Mouse (Mus musculus) ZHBTc4 (cell line): Measurements from ENCODE around the gene Iqsec3.
A peak's percentile ranks its signal among the peaks of the same experiment; 100 is the strongest.

ENCODE experiments used
- DNase-seq: peaks from one replicate; pipeline ENCODE4 v3.0.0-alpha.2; 2011; ENCODE audit warnings: low read depth, low spot score

The Iqsec3 gene

DNA sequence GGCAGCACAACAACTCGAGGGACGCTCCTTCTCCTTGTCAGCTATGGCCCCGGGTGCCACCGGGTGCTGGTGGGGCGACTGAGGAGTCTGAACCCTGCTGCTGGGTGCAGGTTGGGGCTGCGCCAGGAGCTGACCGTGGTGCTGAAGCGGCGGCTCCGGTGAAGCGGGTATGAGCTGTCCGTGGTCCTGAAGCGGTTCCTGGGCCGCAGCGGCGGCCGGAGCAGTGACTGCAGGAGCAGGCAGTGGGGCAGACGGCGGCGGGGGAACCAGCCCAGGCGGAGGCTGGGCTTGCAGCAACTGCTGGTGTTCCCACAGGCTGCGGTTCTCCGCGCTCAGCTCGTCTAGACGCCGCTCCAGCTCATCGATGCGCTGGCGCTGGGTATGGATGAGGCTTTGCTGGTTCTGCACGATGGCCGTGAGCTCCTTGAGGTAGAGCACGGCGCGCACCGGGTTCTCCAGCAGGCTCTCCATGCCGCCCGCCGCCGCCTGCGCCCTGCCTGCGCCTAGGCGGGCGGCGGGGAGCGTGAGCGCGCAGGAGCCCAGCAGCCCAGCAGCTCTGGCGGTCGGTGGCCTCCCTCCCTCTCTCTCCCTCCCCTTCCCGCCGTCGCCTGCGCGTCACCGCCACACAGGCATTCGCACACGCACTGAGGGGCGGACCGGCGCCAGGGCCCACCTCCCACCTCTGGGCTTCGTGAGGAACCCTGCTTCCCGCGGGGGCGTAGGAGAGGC lies at the start of gene Iqsec3:
Gene Iqsec3, minus strand, starts transcription at position 586 of the 729 bp plus-strand sequence.
- DNase-seq, result peak; percentile 94

DNA sequence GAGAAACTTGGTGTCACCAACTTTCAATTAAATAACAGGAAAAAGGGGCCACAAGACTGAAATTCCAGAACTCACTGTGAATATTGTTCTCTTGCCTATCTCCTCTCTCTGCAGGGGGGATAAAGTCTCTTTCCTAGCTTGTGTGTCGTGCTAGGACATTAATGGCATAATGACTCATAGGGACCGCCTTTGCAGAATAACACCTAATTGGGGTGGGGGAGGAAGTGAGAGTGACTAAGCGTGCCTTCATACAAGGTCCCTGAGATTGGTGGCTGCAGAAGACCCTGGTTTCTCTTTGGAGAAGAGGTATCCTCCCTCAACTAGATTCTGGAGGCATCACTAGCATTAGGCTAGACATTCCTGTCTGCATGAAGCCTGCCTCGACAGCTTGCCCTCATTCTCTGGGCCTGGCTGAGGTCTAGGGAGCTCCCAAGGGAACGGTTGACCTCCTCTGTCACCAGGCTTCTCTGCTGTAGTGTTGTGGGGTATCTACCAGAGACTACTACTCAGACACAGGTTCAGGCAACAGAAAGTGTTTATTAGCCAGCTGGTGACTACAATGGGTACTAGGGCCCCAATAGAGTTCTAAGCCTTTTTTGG lies 48.7 kb upstream of the Iqsec3 start:
- no peak for DNase-seq

DNA sequence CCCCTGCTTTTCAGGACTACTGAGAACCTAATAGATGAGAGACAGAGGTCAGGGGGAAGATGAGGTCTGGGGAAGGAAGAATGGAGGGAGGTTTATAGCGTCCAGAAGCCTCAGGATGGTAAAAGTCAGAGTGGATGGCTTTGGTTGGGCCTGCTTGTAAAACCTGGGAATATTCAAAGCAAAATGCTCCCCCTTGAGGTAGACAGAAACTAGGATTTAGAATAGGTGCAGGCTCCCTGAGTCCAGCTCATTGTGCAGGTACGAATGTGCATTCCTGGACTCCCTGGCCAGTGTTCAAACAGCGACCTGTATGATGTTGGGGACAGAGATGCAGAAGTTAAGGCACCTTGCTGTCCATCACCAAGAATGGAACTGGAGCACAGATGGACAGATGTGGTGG lies 47.6 kb upstream of the Iqsec3 start:
- DNase-seq, result no peak

DNA sequence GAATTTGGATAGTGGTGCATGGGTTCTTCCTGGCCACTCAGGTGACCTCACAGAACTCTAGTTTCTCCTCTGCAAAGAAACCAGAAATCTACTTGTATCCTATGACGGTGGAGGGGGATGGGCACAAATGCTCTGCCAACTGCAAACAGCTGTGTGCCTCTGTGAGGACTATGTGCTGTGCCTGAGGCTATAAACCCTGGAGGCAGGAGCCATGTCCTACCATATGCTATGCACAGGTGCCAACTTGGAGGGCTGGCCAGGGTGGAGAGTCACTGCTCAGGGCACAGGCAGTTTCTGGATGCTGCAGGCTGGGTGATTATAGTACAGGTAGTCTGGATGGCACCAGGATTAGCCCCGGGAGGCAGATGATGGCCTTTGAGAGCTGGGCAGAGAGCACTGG lies 46.4 kb upstream of the Iqsec3 start:
- no peak for DNase-seq

DNA sequence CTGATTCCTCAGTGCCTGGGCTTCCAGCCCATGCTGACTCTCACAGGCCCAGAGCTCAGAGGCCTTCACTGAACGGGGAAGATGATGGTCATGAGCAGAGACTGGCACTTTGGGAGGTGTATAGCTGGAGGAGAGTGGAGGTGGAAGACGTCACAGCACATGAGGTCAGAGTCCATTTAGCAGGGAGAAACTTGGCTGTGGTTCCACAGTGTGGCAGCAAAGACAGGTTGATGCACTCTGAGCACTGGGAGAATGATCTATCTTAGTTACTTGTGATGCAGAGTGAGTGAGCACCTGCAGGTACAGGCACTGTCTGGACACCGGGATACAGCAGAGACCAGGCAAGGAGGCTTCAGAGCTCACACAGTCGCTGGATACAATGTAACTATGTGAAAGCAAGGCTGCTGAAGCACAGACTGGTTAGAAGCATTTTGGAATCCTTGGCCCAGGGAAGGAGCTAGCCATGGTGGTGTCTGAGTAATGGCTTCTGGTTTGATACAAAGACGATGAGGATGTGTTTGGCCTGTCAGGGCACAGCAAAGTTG lies 45.9 kb upstream of the Iqsec3 start:
- DNase-seq, result no peak

- DNase-seq, result no peak
Observed at GRCm38 (mm10) chr6:121517726-121518125, 44.2 kb upstream of the Iqsec3 start.

- no peak for DNase-seq
Observed at GRCm38 (mm10) chr6:121510381-121510780, 36.9 kb upstream of the Iqsec3 start.

- no peak for DNase-seq
Observed at GRCm38 (mm10) chr6:121509871-121510270, 36.4 kb upstream of the Iqsec3 start.

DNA sequence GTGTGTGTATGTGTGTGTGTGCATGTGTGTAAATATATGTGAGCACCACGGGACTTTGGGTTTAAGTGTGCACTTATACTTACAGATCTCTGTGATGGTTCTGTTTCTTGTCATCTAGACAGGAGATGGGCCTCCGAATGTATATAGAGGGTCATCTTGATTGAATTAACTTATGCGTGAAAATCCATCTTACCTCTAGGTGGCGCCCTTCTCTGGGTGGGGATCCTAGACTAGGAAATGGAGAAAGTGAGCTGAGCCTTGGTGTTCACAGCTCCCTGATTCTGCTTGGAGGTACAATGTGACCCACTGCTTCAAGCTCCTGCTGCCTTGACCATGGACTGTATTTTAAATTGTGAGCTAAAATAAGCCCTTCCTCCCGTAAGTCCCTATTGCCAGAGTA lies 34.8 kb upstream of the Iqsec3 start:
- peak; percentile 71 for DNase-seq

DNA sequence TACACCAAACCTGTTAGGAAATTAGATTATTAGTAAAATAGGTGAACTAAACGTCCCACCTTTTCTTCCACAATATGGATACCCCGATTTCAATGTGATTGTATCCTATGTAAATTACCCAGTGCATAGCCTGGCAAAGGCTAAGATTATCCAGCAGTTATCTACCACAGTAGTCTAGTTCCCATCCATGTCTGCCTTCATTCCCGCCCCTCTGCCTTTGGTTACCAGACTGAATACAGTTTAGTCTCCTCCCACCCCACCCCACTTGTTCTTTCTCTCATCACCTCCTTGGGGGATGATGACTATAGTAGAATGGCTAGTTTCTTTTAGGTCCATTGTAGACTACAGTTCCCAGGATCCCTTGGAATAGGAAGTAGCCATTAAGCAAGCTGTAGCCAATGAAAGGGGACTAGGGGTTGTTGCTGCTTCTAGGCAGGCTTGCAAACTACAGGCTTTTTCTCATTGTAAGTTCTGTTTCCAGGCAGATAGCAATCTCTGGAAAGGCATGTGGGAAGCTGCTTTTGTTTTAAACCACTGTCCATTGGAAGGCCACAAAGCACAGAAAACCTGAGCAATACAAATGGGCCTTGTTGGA lies 27.7 kb upstream of the Iqsec3 start:
- no peak for DNase-seq

- no peak for DNase-seq
Observed at GRCm38 (mm10) chr6:121499856-121500255, 26.4 kb upstream of the Iqsec3 start.

DNA sequence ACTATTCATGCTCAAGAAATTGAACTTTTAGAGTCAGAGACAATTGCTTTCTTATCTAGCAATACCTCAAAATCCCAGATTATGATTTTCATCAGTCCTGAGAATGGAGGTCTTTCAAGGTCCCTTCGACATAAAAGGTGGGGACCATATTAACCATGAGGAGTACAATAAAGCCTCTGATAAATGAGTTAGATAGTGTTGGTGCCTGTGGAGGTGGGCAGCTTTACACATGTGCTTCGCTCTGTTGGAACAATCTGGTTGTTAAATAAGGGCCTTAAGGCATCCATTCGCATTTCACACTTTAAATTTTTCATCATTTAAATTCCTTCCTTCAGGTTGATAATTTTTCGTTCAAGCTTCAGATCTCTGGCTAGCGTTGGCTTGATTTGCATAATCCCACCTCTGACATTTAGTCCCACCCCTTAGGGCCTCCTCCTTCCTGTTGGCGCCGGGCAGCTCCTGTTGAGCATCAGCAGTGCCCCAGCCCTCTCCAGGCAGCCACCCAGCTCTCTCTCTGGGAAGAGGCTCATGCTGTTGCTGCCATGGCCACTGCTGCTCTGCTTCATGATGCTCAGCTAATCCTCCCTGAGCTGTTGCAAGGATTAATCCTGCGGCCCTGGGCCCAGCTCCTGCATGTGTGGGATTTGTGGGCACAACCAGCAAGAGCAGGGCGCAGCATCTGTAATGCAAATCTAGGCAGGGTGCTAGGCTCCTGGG lies 25.5 kb upstream of the Iqsec3 start:
- peak; percentile 14 for DNase-seq

GRCm38 (mm10) chr6:121495606-121496005 lies 22.1 kb upstream of the Iqsec3 start:
- no peak for DNase-seq

DNA sequence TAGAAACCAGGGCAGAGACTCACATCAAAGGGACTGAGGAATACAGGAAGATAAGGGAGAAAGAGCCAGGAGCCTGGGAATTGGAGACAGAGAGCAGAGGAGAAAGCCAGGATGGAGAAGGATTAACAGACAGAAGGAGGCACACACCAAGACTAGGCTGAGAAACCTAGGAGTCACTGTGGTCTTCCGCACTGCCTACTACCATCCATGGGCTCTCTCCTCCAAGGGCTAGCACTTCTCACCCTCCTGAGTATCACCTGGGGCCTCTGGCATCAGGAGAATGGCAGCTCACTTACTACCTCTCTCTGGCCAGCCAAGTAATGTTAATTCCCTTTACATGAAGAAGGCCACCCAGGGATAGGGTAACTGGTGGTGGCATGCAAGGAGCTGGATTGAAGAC lies 21.5 kb upstream of the Iqsec3 start:
- no peak for DNase-seq

DNA sequence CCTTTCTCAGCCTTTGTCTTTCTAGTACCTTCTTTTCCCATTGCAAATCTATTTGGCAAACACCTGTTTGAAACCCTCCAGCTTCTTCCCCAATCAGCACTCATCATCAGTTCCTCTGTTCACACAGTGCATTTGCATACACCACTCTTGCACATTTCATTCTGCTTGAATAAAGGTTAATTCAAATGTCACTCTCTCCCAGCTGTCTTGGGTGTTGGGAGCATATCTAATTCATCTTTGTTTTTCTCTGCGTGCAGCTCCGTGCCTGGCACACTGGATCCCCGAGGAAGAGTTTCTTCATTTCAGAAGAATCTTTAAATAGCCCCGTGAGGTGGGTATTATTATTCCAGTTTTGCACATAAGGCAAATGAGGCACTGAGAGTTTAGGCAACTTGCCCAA lies 20.8 kb upstream of the Iqsec3 start:
- no peak for DNase-seq

DNA sequence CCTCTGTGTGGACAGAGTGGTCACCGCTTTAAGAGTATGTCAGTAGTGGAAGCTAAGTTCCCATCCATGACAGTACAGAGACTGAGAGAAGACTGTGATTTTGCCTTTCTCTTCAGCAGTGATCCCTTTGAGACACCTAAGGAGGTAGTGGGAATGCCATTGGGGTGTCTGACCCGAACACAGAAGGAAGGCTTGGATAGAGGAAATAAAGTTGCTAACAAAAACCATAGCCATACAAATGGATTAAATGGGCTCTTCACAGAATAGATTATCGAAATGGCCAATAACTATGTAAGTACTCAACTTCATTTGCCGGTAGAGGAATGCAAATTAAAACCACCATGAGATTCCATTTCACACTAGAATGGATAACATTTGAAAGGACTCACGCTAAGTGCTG lies 17.9 kb upstream of the Iqsec3 start:
- no peak for DNase-seq

- no peak for DNase-seq
Observed at GRCm38 (mm10) chr6:121472273-121472672, 1.2 kb downstream of the Iqsec3 start.

GRCm38 (mm10) chr6:121468235-121468634 lies 5.2 kb downstream of the Iqsec3 start:
- DNase-seq, result no peak

GRCm38 (mm10) chr6:121462628-121463340 lies 10.7 kb downstream of the Iqsec3 start:
- peak; percentile 20 for DNase-seq

- no peak for DNase-seq
Observed at GRCm38 (mm10) chr6:121457381-121457780, 16.1 kb downstream of the Iqsec3 start.

DNA sequence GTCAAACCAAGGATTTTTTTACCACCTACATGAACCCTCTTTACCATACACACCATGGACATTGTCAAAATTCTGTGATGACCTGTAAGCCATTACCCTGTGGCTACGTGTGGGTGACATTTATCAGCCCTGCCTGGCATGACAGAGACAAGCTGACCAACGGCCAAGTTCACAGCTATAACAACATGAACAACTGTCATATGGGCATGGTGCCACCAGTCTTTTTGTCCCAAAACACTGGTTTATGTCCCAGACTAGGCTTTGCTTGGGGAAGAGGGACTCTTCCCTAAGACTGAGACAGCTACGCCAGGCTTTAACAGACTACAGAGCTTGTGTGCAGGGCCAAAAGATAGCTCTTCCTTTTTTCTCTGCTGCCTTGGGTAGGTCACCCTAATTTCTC lies 16.8 kb downstream of the Iqsec3 start:
- no peak for DNase-seq
